Mouse (Mus musculus) frontal cortex, postnatal 14 days (tissue): ENCODE data around the gene Washc1.
"Not testable (repeated sequence)": the region's sequence is repeated elsewhere in the genome, so short reads cannot be mapped to it uniquely, and the experiment has no call there.

Experiments
- DNase-seq, 2 experiments: peaks; one replicate each; pipeline ENCODE4 v3.0.0; 2022; ENCODE audit warnings: low spot score in 2 of 2

Gene Washc1

DNA sequence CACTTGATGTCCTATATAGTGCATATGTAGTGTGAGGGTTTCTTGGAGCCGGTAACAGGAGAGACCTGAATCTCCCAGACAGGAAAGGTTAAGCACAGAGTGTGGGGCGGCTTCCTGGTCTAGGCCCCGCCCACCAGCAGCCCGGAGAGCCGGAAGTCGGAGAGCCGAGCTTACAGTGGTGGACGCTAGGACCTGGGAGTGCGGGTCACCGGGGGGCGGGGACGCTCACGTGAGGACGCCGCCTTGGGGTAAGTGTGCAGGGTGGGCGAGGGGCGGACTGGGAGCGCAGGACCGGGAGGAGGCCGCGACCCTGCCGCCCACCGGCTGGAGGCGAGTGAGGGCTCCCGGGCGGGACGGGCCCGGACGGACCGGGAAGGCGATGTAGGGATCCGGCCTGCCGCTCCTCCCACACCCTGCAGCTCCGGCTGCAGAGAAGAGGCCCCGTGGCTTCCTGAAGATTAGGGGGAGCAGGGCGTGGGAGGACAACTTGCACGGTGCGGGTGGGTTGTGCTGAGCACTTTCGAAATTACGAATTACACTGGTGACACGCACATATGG is at the start of gene Washc1:
Washc1 (plus strand) TSS at position 144 of the 558 bp plus-strand sequence.
- DNase-seq: peak; percentile 76 to 82

DNA sequence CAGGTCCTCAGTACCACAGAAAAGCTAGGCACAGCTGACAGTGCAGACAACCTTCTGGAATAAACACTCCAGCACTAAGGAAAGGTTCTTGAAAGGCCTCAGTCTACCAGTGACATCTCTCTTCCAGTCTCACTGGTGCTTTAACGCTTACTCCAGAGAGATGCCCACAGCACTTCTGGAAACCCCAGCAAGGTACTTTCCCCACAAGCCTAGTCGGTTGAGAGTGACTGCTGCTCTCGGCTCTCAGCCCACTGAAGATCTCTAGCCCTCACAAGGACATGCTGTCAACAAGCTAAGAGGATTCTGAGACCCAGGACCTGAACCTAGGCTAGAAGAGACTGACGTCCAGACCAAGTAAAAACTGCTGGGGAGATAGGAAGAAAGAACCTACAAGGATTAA is 46.2 kb upstream of the Washc1 start:
- DNase-seq: no peak

DNA sequence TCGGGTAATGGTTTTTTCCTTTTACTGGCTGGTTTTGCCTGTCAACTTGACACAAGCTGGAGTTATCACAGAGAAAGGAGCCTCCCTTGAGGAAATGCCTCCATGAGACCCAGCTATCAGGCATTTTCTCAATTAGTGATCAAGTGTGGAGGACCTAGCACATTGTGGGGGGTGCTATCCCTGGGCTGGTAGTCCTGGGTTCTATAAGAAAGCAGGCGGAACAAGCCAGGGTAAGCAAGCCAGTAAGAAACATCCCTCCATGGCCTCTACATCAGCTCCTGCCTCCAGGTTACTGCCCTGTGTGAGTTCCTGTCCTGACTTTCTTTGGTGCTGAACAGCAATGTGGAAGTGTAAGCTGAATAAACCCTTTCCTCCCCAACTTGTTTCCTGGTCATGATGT is 42.3 kb upstream of the Washc1 start:
- not testable (repeated sequence) for DNase-seq

DNA sequence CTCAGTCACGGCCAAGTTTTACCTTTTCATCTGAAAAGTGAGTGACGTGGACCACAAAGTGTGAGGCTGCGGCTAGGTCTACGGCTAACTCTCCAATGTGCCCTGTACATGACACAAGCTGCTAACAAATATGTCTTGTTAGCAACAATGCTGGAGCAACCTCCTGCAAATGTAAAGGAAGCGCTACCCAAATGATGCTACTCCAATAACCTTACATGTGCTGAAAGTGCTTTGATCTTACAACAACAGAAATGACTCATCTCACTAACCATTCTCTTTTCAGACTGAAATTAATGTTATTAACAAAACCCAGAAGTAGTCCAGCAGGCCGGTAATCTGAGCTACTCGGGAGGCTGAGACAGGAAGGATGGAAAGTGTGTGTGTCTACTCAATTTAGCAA is 37.4 kb upstream of the Washc1 start:
- DNase-seq: no peak

DNA sequence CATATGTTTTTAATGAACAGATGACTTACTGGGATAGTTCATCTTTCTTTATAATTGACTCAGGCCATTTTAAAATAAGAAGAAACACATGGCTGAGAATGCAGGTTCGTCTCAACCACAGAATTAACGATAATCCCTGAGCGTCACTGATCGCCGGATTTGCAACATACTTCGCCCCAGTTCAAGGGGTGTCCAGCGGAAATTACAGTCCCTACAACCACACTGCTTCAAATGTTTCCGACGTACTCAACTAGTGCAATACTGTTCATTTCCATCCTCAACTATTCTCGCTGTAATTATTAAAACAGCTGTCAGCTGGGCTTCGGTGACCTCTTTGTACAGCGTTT is 35.5 kb upstream of the Washc1 start:
- no peak for DNase-seq

DNA sequence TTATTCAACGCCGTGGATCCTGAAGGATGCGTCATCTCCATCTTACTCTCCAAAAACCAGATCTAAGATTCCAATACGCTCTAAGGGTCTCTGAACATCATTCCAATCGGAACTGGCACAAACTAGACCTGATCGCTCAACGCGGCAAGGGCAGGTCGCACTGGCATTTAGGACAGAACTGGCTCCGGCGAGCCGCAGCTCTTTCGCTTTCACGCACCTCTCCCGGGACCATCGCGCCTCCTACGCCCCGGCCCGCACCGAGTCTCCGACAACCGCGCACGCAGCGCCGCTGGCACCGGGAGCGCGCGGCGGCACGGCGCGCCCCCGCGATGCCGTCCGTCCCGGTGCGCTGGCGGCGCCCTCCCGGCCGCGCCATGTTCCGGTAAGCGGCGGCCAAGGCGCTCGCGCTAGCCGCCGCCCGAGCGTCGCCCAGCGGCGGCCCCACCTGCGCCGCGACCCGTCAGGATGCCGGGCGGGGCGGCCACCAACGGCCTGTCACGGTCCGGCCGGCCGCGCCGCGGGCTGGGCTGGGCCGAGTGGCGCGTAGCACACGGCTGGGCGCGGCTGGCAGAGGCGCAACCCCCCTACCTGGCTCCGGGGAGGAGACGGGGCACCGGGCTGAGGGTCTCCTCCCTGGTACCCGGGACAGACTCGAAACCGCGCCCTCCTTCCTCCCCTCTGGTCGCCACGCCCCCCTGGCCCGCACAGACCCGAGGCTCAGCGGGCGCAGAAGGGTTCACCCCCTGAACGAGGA is 35.0 kb upstream of the Washc1 start:
- DNase-seq: peak in 1 of 2 experiments; percentile 47

DNA sequence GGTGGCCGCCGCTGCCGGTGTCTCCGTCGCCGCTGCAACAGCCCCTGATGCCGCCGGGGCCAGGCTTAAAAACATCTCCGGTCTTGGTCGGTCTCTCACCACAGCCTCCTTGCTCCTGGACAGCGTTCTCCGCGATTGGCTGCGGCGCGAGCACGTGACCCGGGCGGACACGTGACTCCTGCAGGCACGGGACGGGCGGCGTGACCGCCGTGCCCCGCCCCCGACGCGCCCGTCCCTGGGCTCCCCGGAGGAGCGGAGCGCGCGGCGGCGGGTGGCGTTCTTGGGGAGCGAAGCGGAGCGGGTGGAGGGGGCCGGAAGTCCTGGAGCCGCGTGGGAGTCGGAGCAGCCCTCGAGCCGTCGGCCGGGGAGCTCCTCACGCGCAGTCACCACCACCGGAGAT is 34.4 kb upstream of the Washc1 start, which contains the start of gene Ankrd12:
Ankrd12 (minus strand) TSS at position 156 of the 400 bp plus-strand sequence.
- peak; percentile 92 to 96 for DNase-seq

DNA sequence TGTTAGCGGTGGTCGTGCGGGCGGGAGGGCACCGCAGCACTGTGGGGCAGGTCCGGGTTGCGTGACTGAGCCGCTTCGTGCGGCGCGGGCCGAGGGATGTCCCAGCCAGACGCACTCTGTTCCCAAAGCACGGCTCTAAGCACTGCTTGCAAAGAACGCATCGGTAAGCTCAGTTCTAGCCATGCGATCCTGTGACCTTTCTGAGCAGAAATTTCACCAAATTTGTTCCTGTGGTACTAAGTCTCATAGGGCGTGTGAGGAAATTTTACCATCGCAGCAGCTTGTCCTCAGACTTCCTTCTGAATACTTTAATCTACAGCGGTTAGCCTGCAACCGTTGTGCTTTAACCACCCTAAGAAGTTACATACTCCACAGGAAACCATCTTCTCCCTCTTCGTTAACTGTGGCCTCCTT is 33.9 kb upstream of the Washc1 start:
- no peak for DNase-seq

DNA sequence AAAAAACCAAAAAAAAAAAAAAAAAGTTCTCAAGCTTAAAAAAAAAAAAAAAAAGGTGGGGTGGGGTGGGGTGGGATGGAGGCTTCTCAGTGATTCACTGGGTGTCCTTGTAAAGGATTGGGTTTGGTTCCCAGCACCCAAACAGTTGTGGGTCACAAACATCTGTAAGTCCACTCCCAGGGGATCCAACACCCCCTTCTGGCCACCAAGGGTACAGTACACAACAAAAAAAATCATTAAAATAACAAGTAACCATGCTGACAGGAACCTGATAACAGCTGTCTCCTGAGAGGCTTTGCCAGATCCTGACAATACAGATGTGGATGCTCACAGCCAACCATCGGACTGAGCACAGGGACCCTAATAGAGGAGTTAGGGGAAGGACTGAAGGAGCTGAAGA is 26.9 kb upstream of the Washc1 start:
- no peak for DNase-seq

DNA sequence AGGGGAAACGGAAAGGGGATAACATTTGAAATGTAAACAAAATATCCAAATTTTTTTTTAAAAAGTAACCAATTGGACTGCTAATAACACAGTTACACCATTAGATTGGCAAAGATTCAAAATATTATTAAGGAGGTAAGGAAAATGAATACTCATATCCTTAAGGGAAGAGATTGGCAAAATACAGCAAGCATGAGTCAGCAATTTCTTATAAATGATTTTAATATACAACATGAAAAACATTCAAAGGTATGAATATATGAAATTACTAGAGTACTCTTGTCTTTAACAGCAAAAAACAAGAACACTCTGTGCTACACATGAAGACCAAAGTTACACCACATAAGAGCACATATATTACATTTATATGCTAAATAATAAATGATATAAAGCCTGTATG is 26.3 kb upstream of the Washc1 start:
- DNase-seq: no peak

DNA sequence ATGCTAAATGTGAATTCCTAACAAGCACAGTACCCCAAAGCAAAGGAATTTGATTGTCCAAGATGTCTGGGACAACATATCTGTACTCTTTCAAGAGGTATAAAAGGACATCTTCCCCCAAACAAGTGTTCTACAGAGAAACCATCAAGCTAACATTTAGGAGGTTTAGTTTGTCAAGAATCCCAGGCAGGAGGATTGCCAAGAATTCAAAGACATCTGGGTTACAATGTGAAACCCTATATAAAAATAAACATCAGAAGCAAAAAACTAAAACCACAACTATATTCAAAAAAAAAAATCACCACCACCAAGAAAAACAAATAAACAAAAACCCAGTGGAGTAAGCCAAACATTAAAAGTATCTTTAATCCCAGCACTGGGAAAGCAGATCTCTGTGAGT is 21.1 kb upstream of the Washc1 start:
- no peak for DNase-seq

DNA sequence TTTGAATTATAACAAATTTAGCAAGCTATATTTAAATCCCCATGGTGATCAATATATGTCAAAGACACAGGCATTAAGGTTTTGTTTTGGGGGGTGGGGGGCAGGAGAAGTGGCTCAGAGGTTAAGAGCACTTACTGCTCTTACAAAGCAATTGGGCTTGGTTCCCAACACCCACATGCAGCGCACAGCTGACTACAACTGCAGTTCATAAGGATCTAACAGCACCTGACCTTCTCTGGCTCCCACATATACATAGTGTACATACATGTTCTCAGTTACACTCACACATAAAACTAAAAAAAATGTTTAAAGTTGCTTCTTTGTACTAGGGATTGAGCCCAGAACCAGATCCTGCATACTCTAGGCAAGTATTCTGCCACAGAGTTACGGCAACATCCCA is 20.0 kb upstream of the Washc1 start:
- no peak for DNase-seq

DNA sequence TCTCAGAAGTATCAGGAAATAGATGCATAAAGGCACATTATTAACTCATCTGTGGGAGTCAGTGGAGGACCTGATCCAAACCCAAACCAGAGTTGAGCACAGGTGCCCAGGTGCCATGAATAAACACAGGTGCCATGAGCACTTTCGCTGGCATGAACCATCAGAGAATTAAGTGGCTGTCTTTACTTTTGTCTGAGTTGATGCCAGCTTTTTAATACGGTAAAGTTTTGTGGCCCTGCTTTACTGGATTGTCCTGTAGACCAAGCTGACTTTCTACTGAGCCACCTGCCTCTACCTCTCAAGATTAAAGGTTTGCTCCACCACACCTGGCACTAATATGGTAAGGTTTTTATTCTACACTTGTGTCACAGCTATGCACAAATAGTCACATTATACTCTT is 19.3 kb upstream of the Washc1 start:
- no peak for DNase-seq

DNA sequence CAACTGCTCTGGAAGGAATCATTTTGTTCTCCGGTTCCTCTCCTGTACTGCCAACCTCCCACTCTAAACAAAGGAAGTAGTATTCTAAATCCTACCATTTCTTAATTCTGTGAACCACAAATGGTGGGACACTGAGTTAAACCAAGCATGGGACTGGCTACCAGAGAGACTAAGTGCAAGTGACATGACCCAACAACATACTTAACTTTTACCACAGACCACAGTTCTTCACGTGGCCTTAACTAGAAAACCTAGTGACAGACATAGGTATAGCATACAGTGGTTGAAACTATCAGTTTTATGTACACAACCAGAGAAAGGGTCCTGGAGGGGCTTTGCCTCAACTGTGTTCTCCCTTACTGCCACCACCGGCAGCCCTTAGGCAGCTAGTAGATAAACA is 18.7 kb upstream of the Washc1 start:
- DNase-seq: no peak

DNA sequence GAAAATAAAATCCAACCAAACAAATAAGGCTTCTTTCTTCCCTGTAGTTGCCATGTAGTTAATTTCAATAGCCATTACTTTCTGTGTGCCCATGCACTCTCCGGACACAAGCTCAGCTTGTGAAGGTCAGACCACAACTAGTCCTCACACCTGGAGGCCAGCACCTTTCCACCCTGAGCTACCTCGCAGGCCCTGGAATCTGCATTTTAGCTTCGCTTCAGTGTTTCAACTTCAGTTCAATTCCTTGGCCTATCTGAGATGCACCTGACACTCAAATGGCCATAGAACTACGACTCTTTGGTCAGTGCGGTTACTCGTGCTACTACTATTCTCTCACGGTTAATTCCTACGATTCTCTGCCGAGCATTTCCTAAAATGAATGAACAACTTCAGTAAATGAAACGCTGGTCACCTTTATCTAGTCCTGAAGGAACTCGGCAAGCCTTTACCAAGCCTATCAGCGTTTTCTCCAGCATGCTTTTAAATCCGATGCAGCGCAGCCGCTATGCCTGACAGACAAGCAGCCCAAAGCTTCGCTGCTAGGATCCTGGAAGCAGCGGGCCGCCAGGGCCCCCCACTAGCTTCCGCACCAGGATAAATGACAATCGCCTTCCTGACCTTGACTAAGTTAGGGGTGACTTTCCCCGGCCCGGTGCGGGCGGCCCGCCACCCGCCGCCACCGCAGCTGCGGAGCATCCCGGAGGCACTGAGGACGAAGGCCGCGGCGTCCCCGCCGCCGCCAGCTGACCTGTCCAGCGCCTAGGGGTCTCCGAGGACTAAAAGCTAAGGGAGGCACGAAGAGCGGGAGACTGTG is 10.6 kb upstream of the Washc1 start:
- no peak for DNase-seq

DNA sequence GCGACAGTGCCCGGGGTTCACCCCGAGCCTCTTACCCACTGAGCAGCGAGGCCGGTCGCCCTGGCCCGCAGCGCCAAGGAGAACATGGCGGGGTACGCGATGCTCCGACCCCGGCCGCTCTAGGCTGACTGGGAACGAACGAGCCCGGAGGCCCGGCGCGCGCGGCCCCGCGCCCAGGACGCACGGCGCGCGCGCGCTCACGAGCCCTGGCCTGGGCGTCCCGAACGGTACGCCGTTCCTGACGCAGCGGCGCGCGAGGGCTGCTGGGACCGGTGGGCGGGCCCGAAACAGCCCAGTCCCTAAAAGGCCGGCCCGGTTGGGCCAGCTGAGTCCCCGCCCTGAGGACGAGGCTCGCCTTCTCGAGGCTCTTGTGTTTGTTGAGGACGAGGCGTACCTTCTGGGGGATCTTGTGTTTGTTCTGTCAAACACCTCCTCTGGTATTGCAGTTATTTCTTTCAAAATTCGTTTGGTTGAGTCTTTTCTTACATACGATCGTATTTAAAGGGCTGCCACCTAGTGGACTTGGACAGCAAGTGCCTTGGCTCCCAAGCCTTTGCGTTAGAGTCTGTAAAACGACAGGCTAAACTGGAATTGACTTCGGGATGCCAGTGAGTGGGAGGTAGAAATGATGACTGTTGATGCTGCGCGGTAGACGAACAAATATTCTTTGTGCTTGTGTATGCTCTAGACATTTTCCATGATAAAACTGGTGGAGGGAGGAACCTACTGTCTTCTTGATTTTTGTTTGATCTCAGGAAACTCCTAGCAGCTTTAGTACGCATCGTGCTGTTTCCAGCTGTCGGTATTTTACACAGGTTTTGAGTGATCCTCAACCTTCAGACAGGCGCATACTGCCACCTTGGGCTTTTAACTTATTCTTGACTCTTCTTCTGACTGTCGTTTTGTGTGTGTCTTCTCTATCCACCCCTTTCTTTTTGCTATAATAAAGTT is 9.7 kb upstream of the Washc1 start, which contains the start of gene Ndufv2:
Ndufv2 (minus strand) TSS at position 180 of the 951 bp plus-strand sequence.
- DNase-seq: peak; percentile 77 to 79

DNA sequence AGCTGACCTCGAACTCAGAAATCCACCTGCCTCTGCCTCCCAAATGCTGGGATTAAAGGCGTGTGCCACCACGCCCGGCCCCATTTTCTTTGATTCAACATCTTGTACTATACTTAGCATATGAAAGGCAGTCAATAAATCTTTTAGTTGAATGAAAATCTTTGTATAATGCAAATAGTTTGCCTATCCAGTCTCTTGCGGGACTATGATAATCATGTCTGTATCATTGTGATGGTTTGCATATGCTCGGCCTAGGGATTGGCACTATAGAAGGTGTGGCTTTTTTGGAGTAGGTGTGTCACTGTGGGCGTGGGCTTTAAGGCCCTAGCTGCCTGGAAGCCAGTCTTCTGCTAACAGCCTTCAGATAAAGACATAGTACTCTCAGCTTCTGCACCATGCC is 7.3 kb upstream of the Washc1 start:
- no peak for DNase-seq

DNA sequence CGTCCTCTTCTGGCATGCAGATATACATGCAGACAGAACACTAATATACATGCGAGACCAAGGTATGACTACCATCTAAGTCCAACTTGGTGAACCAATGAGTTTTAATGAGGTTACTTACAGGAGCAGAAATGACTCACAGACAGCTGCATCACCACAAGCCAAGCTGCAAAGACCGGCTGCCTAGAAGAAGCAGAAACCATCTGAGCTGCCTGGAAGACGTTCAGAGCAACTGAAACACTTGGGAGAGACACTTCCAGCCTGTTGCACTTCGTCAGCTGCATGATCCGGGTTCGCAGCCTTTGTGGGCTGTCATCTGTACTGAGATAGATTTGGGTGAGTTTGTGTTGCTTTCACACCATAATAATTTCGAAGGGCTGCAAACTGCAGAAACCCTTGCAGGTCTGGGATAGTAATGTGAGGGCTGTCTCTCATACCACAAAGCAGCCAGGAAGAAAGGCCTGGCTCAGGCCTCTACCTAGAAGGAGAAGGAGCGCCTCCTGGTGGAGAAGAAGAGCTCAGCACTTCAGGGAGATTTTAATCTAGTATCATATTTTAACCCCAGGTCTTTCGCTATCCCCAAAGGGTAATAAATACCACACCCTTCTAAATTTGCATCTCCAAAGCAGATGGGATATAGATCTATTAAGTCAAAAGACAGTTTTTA is 4.6 kb upstream of the Washc1 start:
- peak in 1 of 2 experiments; percentile 38 for DNase-seq

DNA sequence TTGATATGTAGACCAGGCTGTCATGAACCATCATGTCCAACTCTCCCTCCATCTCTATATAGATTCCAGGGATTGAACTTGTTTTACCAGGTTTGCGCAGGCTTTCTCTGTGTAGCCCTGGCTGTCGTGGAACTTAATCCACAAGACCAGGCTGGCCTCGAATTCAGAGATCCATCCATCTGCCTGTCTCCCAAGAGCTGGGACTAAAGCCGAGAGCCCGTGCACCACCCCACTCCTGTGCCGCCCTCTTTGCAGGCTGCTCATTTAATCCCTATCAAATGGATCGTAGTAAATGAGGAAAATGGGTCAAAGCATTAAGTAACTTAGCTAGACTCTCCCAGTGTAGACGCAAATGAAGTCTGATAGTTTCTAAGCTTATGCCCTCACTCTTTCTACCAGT is 3.9 kb upstream of the Washc1 start:
- DNase-seq: no peak

DNA sequence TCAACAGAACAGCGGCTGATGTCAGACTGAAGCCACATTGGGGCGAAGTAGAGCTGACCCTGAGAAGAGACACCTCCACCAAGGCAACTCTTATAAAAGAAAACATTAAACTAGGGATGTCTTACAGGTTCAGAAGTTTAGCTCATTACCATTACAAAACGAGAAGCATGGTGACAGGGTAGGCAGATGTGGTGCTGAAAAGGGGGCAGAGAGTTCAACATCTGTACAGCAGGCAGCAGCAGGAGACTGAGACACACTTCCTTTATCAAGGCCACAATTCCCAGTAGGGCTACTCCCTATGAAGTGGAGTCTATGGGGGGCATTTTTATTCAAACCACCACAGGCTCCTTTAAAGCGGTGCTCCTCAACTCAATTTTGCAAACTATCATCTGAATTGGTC is 3.1 kb upstream of the Washc1 start:
- DNase-seq: no peak

DNA sequence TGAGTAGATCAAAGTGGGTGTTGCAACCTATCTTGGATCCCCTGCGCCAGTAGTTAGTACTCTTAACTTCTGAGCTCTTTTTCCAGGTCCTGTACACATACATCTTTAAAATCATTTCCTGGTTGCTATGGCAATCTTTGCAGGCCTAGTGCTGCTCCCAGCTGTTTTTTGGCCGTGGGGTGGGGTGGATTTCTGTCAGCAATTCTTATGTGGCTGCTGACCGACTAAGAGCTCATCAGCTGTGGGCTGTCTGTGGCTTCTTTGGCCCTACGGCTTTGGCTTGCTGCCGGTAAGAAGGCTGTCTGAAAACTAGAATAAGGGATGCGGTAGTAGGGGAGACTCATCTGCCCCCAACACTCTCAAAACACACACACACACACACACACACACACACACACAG is 599 bp upstream of the Washc1 start:
- DNase-seq: no peak
